Mouse (Mus musculus) adrenal gland, postnatal 14 days (tissue): Measurements from ENCODE around the gene Nup107. TPM values are rescaled to one million over a fixed set of nuclear protein-coding genes. Genes with fewer than 3 reads are reported as not detected.

ENCODE experiments used
- DNase-seq: peaks from one replicate; pipeline ENCODE4 v3.0.0; 2021; ENCODE audit warnings: mixed read lengths
- long read RNA-seq, 2 experiments: library from polyadenylated mRNA; stranded (forward); transcript quantifications; one replicate each; pipeline ENCODE4 v2.0.0; 2021
- total RNA-seq: library from RNA; stranded (reverse); gene quantifications from 2 replicates; pipeline ENCODE4 v1.2.3, GENCODE M21; 2021

The Nup107 gene
- 14.0 and 14.8 TPM in 2 replicates for total RNA-seq
- long read RNA-seq, experiment 1, transcript Nup107-201 (28 exons, 3,114 nt): major isoform, 26 of 40 reads
- long read RNA-seq, experiment 1, partial matches to known transcripts: 6 of 40 reads
- long read RNA-seq, experiment 1, other reads (novel, unspliced or antisense): 8 of 40 reads
- long read RNA-seq, experiment 2, transcript Nup107-201 (28 exons, 3,114 nt): major isoform, 15 of 17 reads
- long read RNA-seq, experiment 2, partial matches to known transcripts: 2 of 17 reads
- long read RNA-seq, experiment 2, other reads (novel, unspliced or antisense): 0 of 17 reads

DNA sequence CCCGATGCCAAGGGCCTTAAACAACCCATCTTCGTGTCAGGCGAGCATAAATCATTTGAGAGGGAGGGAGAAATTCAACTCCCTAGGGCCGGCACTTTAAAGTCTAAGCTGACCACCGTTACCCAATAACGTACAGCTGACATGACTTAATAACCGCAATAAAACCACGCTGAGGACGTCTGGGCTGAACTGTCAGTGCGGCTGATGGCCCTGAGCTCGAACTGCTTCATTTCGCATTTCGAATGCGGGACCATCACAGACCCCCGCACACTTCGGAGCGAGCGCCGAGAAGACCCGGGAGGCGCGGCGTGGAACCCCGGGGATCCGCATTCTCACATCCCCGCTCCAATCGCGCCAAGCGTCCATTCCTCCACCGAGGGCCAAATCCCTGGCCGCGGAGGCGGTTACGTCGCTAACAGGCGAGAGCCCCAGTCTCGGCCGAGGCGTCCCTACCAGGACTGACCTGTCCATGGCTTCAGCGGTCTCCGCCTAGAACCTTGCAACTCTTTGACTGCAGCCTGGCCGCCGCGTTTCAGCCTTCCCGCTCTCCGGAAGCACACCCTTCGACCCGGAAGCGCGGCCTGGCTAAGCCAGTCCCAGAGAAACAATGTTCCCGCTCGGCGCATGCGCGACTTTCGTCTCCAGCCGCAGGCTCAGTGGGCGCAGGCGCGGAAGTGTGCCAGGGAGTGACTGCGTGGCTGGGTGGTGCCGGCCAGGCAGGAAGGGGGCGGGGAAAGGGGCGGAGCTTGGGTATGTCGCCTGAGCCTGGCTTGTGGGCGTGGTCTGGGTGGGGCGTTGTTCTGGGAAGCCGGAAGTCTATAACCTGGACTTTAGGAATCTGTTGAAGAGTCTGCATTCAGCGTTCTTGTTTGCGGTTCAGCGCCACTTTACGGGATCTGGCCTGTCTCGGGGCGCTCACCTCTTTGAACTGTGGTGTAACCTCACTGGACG lies at the start of gene Nup107:
Gene Nup107 (minus strand): TSS at position 565 of the 951 bp plus-strand sequence.
- peak; percentile 100 for DNase-seq

DNA sequence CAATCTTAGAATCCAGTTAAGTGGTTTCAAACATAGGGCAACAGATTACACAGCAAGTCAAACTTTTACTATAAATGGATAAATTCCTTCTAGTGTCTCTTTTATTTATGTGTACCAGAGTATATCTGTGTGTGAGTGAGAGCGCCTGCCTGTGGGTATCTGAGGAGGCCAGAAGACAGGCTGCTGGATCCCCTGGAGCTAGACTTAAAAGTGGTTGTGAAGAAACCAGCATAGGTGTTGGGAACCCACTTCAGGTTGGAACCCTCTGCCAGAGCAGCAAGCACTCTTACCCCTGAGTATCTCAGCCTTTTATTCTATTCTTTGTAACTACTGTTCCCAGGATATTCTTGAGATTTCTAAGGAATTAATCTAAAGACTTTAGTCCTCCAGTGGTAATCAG lies 49.3 kb upstream of the Nup107 start:
- DNase-seq: no peak

DNA sequence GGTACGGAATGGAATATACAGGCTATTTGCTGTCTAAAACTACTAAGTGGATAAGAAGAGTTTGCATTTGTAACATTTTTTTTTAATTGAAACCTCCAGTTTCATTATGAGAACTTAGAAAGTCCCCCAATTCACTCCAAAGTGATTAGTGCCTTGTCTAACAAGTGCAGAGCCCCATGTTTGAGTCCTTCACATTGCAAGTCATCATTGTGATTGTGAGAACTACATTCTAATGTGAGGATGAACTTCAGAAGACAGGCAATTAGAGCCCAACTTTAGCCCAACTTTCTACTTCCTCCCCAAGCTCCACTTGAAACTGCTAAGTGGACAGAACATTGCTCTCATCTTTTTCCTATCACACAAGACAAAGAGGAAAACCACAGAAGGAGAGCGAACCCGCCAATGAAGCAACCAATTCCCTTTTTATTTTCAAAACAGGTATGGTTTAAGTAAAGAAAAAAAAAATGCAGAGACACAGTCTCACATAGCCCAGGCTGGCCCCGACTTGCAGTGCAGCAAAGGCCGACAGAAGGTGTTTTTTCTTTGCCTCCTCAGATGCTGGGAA lies 48.0 kb upstream of the Nup107 start:
- DNase-seq: no peak

DNA sequence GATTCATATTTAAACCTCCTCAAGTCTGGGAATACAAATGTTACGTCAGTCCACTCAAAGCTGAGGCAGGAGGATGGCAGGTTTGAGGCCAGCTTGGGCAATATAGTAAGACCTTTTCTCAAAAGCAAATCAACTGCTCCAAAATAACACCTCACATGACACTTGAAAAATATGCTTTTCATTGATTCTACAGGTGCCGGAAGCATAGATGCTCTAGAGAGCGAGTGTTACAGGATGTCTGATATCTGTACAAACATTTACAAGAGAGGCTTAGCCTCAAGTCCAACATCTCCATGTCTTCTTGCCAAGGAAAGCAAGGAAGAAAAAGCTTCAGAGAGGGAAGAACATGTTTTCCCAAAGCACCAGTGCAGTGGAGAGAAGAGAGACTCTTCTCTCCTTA lies 47.2 kb upstream of the Nup107 start:
- DNase-seq: no peak

DNA sequence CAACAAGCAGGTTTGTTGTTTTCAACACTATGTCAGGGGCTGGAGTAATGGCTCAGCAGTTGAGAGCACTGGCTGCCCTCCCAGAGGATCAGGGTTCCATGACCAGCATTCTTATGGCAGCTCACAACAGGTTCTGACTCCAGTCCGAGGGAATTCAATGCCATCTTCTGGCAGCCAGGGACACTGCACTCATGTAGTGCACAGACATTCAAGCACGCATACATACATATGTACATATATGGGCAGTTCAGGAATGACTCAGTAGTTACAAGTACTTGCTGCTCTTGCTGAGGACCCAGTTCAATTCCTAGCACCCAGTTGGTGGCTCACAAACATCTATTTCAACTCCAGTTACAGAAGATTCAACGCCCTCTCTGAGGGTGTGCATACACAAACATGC lies 46.4 kb upstream of the Nup107 start:
- peak; percentile 32 for DNase-seq

DNA sequence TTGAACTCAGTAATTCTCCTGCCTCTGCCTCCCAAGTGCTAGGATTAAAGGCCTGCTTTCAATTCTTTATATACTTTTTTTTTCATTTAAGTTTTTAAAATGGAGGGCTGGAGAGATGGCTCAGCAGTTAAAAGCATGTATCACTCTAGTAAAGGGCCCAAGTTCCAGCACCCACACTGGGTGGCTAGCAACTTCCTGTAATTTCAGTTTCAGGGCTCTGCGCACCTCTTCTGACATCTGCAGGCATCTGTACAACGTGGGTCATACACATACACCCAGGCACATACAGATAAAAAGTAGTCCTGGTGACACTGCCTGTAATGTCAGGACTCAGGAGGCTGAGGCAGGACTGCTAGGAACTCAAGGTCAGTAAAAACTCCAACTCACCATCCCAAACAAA lies 43.8 kb upstream of the Nup107 start:
- no peak for DNase-seq

DNA sequence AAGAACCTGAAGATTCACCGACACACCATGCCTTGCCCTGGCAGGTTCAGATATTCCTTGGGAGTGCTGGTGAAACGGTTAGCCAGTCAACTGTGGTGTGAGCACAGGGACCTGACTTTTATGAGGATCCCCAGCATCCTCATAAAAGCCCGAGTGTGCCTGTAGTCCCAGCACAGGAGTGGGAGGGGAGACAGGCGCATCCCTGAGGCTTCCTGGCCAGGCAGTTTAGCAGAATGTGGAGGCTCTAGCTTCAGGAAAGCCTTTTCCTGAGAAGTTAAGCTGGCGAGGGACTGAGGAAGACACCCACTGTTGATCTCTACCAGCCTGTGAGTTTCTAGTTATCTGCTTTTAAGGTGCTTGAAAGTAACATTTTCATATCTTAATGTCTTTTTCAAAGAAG lies 42.9 kb upstream of the Nup107 start:
- DNase-seq: no peak

DNA sequence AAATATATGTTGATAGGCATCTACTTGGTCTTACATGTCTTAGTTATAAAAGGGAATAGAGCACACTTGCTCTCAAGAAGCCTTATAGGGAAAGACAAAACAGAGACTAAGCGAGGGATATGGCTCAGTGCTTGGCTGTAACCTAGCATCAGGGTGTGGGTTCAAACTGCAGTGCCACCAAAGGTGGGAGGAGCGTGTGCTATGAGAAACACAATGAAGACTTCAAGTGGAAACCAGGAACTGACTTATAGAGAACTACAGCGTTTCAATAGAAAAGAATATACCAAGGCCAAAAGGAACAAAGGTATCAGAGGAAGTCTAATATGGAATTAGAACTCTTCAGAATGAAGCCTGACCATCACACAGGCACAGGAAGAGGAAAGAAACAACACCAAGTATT lies 38.3 kb upstream of the Nup107 start:
- no peak for DNase-seq

DNA sequence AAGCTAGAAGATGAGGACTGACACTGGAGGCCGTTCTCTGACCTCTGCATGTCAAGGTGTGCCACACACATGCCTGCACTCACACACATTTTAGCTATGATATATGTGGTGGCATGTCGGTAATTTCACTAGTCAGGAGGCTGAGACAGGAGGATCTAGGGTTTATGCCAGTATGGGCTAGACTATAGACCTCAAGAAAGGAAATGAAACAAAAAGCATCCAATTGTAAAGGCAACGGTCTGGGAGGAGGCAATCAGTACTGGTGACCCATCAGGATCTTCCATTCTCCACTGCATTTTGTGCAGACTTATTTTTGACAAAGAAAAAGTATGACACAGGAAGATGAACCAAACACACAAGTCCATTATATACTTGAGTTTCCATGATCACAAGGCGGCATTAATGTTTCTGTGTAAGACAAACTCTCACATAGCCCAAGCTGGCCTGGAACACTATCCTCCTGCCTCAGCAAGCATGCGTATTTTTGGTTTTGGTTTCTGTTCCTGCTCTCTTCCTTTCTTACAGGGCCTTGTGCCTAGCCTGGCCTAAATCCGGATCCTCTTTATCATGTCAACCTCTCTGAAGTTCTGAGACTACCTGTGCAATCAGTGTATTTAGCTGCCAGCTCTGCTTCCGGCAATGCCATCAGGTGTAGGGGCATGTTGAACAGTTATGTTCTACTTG lies 37.1 kb upstream of the Nup107 start:
- no peak for DNase-seq

DNA sequence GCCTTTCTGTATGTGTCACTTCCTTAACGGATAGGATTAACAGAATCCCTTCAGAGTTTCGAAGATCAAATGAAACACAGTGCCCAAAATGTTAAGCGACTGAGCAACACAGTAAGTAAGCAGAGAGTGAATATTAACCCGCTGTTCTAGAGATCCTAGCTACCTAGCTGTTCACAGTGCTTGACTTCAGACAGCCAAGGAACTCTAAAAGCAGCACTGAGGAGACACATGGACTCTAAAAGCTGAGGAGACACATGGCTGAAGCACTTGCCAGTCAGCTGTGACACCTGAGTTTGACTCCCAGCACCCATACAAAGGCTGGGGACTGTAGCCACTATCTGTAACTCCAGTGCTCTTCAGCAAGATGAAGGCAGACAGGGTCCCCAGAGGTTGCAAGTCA lies 36.5 kb upstream of the Nup107 start:
- DNase-seq: no peak

DNA sequence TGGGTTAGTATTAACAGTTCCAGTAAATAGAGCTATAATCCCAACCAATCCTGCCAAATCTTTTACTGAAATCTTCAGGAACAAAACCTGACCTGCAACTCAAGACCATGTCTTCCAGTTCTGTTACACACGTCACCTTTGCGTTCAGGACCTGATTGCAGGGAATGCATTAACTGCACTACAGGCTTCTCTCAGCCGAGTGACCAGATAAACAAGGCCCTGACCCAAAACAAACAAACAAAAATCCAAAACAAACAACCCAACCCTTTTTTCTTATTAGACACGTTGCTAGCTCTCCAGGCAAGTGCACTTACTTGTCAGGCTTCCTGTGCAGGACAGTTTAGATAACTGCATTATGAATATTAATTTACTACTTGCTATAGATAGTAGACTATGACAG lies 36.0 kb upstream of the Nup107 start:
- DNase-seq: no peak

DNA sequence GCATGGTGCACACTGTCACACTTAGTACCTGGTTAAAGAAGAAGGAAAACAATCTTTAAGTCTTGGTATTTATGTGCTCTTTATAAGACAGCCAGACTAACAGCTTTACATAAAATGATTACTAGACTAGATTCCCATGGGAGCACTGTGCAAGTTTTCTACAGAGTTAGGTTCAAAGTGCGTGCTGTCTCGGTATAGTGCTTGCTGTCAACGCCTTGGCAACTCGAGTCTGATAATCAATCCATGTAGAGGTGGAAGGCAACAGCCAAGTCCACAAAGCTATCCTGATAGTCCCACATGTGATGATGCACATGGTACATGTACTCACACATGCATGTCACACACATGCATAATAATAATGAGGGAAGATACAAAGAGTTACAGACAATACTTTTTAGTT lies 32.1 kb upstream of the Nup107 start:
- DNase-seq: no peak

DNA sequence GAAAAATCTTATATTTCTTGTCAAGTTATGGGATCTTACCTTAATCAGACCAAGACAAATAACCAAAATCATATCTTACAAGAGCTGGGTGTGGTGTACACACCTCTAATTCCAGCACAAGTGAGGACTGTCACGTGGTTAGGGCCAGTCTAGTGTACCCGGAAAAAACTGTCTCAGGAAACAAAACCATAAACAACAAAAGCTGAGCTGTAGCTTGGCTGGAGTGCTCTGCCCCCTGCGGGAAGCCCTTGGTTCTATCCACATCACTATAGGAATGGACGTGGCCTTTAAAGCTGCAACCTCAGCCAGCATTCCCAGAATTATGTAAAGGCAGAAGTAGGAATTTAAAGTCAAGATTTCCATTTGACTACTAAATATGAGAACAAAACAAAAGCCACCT lies 31.6 kb upstream of the Nup107 start:
- peak; percentile 30 for DNase-seq

DNA sequence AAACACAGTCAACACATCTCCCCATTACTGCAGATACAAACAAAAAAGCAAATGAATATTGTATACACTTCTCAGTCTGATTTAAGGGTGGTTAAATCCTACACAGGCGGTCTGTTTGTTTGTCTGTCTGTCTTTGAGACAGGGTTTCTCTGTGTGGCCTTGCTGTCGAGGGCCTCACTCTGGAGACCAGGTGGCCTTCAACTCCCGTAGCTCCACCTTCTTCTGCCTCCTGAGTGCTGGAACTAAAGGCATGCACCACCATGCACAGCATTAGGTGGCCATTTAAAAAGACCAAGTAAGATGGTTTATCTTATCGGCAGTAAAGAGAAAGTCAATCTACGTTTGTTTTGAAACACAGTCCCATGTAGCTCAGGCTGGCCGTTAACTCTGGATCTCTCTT lies 30.8 kb upstream of the Nup107 start:
- no peak for DNase-seq

DNA sequence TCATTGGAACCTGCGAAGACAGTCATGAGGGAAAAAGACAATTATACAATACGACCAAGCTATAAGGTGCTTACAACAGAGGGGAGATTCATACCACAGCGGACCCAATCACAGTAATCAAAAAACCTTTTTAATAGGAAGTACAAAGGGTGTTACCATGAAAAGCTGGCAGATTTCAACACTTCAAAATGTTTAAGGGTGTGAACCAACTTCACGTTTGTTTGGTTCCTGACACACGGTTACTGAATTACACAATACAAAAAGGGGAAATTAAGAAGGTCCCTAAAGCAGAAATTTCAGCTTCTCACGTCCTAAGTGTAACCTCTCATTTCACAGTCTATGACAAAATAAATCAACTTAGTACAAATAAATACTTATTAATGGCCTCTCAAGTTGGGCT lies 26.1 kb upstream of the Nup107 start:
- DNase-seq: no peak

DNA sequence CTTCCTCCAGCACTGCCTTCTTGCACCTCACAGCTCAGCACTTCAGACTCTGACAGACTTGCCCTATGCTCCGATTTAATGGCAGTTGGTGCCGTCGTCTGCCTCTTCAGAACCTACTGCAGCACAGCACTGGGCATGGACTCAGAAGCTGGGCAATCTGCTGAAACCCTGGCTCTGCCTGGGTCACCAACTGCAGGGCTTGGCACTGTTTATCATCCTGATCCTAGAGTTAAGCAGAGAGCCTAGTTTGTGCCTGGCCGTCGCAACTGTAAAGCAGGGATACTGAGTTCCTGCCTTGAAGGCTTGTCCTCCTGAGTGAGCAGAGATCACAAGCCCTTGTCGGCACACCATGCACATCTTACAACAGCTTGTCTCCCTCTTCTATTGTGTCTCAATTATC lies 24.2 kb upstream of the Nup107 start:
- DNase-seq: no peak

DNA sequence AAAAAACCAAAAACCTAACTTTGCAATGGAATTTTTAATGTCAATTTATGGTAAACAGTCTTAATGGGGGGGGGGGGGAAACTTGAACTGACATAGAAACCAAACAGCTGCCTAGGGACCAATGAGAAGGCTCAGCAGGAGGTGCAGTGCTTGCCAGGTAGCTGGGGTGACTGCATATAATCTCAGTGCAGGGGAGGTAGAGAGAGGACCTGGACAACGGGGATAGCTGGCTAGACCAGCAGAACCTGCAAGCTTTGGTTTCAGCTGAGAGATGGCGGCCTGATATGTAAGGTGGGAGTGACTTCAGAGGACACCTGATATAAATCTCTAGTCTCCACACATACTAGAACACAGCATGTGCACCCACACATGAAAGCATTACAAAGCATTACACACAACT lies 20.0 kb upstream of the Nup107 start:
- DNase-seq: no peak

DNA sequence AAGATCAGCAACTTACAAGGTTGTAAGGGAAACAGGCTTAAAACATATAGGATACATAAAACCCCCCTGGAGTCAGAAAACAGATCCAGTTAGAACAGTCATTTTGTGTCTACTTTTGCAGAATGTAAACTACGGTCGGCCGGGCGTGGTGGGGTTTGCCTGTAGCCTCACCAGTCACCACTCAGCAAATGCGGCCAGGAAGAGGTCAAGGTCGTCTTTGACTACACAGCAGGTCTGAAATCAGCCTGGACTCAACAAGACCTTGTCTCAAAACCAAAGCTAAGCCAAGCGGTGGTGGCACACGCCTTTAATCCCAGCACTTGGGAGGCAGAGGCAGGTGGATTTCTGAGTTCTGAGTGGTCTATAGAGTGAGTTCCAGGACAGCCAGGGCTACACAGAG lies 19.1 kb upstream of the Nup107 start:
- no peak for DNase-seq

DNA sequence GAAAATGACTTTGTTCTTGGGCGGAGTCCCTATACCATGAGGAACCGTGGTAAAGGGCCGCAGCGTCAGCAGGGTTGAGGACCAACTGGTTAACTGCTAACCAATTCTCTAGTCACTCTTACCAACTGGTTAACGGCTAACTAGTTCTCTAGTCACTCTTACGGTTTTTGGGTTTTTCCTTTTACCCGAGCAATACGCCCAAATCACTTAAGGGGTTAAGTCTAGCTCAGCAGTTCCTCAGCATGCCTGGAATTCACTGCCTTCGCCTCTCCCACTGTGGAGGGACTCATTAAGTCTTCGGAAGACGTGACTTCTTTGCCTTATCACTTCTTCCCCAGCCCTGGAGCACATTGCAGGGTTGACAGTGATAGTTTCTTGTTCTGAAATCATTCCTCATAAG lies 18.0 kb upstream of the Nup107 start:
- no peak for DNase-seq

DNA sequence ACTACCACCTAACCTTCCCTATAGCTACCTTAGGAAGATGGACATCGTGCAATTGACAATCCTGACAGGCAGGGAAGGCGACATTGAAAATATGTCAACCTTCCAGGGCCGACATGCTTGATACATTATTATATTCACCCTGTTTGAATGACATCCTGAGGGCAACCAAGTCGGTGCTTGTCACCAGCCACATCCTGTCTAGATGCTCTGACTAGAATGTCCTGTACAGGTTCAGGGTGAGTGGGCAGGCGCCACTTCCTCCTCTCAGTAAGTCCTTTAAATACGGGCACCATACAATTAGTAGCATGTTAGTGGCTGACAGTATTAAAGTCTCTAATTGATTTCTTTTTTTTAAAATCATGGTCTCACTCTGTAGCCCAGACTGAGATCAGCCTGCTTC lies 15.6 kb upstream of the Nup107 start:
- no peak for DNase-seq

DNA sequence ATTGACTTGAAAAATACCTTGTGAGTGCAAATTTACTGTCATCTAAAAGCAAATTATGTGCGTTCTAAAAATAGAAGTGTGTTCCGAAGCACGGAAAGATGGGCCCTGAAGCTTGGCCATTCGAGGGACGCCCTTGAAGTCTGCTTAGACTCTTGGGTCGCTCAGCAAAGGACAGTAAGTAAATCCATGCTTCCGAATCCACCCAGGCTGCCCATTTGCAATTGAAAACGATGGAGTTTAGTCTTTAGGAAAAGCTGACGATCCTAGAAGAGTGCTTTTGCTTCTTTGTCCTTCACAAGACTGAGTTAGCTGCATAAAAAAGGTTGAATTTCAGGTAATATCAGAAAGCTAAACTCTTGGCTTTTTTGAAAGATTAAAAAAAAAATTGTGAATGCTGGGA lies 13.4 kb upstream of the Nup107 start:
- no peak for DNase-seq
